Mouse (Mus musculus): ENCODE data around the gene Pan3. TPM values are rescaled to one million over a fixed set of nuclear protein-coding genes. Genes with fewer than 3 reads are reported as not detected.

Pan3 gene
- polyA plus RNA-seq, 3 experiments from 2014 or later: 147 to 215 (median 207) TPM

GRCm38 (mm10) chr5:147563511-147564139, 133.7 kb downstream of the Pan3 start:
- ATAC-seq: peak; percentile 67

- peak; percentile 90 for ATAC-seq
These were observed 134.2 kb downstream of the Pan3 start for GRCm38 (mm10) chr5:147564140-147564590.

DNA sequence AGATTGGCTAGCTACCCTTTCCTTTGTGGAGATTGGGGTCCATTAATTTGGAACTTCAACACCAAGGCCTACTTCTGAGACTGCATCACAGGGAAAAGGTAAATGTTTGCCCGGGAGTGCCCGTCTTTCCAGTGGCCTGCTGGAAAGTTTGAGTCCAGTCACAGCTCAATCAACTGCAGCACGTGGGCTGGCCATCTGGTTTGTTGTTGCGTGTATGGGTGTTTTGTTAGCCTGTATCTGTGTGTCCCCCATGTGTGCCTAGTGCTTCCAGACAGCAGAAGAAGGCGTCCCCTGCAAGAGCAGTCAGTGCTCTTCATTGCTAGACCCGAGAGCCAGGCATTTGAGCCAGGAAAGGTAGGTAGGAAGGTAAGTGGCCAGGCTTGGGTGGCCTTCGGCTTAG, 135.5 kb downstream of the Pan3 start:
- ATAC-seq: no peak

GRCm38 (mm10) chr5:147566335-147566734, 136.4 kb downstream of the Pan3 start:
- ATAC-seq: no peak

DNA sequence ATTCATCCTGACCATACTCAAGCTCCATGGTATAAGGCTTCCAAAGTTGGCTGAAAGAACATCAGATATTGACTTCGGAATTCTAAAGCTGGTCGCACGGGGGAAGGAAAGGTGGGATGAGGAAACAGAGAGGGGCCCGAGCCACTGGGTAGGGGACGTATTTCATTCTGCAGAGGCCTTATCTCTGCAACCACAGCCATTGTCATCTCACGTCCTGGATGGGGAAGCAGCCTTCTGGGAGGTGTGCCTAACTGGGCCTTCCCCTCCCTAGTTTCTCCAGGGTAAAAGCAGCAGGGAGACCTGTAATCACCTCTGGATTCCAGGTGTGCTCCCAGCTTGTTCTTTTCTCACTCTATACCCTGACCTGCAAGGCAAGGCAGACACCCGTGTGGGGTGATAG, 142.7 kb downstream of the Pan3 start:
- ATAC-seq: no peak

GRCm38 (mm10) chr5:147573555-147573954, 143.6 kb downstream of the Pan3 start:
- ATAC-seq: no peak

DNA sequence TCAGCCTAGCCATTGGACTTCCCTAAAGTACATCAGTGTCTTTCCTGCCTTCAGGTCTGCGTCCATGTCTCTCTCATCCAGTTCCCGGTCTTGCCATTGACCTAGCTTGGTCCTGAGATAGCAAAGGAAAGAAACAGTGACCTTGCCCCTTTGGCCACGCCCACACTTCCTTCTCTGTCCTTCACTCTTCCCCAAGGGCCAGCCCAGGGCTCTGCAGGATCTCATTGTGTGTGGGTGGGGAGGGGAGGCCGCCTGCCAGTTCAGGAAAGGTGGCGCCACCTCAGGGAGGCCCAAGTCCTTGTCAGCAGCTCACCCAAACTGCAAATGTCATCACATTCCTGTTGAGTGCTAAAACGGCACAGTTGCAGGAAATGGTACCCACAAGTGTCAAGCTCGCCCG, 144.6 kb downstream of the Pan3 start:
- ATAC-seq: no peak

DNA sequence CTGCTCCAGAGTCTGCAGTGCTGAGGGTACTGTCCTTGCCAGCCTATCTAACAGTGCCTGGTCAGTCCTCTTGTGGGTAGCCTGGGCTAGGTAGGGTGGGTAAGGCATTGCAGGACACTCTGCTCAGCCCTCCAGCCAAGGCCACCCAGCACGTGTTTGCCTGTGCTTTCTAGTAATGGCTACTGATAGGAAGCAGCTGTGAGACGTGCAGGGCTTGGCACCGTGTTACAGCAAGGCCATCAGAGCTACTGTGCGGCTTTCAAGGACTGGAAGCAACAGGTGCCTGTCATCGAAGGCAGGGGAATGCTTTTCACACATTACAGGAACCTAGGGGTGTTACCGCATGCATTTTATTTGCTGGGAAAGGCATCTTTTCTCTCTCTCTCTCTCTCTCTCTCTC, 147.0 kb downstream of the Pan3 start:
- ATAC-seq: no peak

DNA sequence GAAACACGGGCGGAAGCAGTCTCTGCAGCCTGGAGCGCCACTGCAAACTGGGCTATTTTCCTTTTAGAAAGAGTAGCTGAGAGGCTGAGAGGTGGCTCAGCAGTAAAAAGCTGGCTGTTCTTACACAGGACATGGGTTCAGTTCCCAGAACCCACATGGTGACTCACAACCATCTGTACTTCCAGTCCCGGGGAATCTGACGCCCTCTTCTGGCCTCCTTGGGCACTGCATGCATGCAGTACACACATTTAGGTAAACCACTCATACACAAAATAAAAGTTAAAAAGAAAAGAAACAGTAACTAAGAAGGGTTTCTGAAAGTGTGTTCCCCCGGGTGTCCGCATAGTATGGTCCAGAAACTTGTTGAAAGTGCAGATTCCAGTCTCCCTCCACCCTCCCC, 149.2 kb downstream of the Pan3 start:
- no peak for ATAC-seq

DNA sequence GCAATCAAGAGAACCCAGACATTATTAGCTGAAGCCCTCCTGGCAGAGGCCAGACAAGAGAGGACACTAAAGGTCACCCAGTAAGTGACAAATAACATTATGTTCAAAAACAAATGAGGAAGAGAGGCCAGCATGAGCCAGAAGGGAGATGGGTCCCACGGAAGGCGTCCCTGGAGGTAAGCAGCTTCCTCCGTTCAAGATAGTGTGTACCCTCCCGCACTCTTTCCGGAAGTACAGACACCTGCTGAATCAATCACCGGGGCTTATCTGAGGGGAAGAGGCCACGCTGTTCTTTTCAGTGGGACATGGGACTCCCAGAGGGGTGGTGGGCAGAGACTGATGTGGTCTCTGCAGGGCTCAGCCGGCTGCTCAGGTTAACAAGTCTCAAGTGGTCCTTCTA, 149.7 kb downstream of the Pan3 start:
- ATAC-seq: no peak

DNA sequence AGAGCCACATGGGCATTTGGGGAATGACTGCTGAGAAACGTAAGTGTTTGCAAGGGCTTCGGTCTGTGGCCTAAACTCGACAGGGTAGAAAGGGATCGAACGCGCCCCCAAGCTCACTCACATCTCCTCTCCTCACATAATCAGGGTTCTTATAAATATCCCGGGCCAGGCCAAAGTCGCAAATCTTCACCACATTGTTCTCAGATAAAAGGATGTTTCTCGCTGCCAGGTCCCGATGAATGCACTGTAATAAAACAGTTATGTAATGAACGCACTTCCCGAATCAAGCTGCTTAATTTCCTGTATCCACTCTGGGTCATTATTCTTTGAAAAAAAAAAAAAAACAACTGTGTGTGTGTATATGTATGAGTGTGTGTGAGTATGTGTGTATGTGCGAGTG, 150.2 kb downstream of the Pan3 start:
- ATAC-seq: no peak

DNA sequence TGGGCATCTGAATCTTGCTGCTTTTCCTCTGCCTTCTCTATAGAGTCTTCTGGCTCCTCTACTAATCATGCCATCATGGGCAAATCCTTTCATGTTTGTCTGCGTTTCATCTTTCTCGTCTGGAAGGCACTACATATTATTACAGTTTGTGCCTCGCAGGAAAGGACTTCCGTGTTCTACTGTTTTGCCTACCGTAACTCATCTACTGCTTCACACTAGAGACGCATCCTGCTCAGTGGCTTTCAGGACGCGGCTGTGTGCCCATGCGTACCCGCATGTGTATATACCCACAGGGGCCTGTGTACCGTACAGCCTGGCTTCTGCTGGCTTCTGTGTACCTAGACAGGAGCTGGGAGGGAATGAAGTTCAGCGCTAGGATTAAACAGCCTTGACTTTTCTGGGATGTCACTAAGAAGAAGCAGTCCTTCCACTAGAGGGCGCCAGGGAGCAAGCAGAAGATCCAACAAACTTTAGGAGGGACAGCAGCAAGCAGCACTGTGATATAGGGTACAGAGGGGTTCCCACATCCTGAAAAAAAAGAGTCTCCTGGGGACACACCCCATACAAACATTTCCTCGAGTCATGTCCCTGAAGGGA, 153.8 kb downstream of the Pan3 start:
- peak; percentile 25 for ATAC-seq

- ATAC-seq: no peak
These were observed 154.7 kb downstream of the Pan3 start for GRCm38 (mm10) chr5:147584648-147585047.

DNA sequence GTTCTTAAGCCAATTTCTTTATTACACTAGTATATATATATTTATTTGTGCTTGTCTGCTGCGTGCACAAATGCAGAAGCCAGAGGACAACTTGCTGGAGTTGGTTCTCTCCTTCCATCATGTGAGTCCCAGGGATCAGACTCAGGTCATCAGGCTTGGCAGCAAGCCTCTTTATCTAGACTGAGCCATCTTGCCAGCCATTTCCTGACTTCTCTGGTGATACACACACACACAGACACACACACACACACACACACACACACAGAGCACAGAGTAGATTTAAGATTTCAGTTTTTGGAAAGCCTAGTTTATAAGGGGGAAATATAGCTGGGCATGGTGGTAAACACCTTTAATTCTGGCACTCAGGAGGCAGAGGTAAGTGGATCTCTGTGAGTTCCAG, 155.1 kb downstream of the Pan3 start:
- no peak for ATAC-seq

- no peak for ATAC-seq
These were observed 159.9 kb downstream of the Pan3 start for GRCm38 (mm10) chr5:147589814-147590213.

DNA sequence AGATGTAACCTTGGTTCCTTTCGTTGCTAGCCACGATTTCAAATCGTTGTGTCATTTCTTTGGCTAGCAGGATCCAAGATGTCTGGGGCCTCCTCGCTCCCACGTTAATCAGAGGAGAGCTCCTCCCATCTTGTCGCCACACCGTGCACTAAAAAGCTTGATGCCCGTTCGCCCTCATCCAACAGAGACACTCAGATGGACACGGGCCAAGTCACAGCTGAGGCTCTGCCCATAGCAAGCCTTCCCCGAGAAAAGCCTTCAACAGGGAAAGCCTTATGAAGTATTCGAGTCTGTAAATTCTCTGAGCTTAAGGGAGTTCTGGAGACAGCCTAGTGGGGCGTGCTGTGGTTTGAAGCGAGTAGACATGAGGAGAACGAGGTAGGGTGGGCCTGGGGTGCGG, 167.9 kb downstream of the Pan3 start:
- ATAC-seq: no peak

Other genes starting within 250 kb of the Pan3 start
- not detected for gene Gsx1, start 241.5 kb upstream of the Pan3 start, polyA plus RNA-seq (2017; shearing (Covaris generic))
- not detected for gene Pdx1, start 160.2 kb upstream of the Pan3 start, polyA plus RNA-seq (2017; shearing (Covaris generic))
- not detected for gene Cdx2, start 122.9 kb upstream of the Pan3 start, polyA plus RNA-seq (2017; shearing (Covaris generic))
- not detected for gene Urad, start 107.7 kb upstream of the Pan3 start, polyA plus RNA-seq (2017; shearing (Covaris generic))
- under 1 TPM in 1 of 3 experiments, not detected in 2; 0.38 TPM for gene Flt3, start 29.7 kb upstream of the Pan3 start, polyA plus RNA-seq (2017; shearing (Covaris generic))

Measured in inflammation-experienced regulatory T-cells, adult 6 months (primary cell).